Mouse (Mus musculus): Measurements from ENCODE around the gene Hoxd8. TPM values are rescaled to one million over a fixed set of nuclear protein-coding genes. Genes with fewer than 3 reads are reported as not detected.

Gene Hoxd8
- polyA plus RNA-seq, 1 experiment from 2014 or later, result 0.14 TPM

GRCm38 (mm10) chr2:74737578-74738070 is 33.2 kb downstream of the Hoxd8 start:
- Histone ChIP-seq H3K4me2 (replicated peaks) (peak overlapping the region; percentile 49), H3K27me3 (peaks cover 93% of the 10 kb centered on the region), H3K4me3 (peak overlapping the region; percentile 44), H3K27ac (peak overlapping the region; percentile 97), H3K9ac (peak overlapping the region; percentile 73), H3K36me3 (no peaks in the 10 kb centered on the region), H3K4me1 (peaks cover 3% of the 10 kb centered on the region; the same call in 1 of the 2 replicates), H3K9me3 (replicated peaks) (no peaks in the 10 kb centered on the region)
- 2% methylated on average over 7 of the region's 7 CpGs for WGBS
- ATAC-seq (ENCODE audit: low FRiP score), result no peak

- Histone ChIP-seq H3K27me3 (peaks cover 95% of the 10 kb centered on the region), H3K4me2 (replicated peaks) (peak overlapping the region; percentile 49), H3K36me3 (no peaks in the 10 kb centered on the region), H3K9ac (peak overlapping the region; percentile 73), H3K27ac (peak overlapping the region; percentile 97), H3K9me3 (replicated peaks) (no peaks in the 10 kb centered on the region), H3K4me1 (peaks cover 5% of the 10 kb centered on the region; the same call in 1 of the 2 replicates), H3K4me3 (peak overlapping the region; percentile 44)
- ATAC-seq (ENCODE audit: low FRiP score), result no peak
- WGBS, result 1% methylated on average over 20 of the region's 20 CpGs
Measured at GRCm38 (mm10) chr2:74738623-74739475, 34.4 kb downstream of the Hoxd8 start.

DNA sequence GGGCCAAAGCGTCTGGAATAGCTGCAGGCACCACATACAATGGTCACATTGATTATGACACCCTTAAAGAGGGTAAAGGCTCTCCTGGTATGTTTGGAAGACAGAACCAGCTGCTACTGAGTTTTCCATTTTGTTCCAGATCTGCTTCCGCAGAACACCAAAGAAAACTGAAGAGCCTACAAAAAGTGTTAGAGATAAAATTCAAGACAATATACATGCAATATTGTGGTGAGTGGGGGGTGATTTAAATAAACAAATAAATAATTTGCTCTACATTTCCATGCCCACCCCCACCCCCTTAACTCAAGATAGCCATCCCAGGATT is 35.0 kb downstream of the Hoxd8 start:
- Histone ChIP-seq H3K9ac (peak overlapping the region; percentile 73), H3K36me3 (no peaks in the 10 kb centered on the region), H3K27me3 (peaks cover 96% of the 10 kb centered on the region), H3K4me3 (peak overlapping the region; percentile 44), H3K9me3 (replicated peaks) (no peaks in the 10 kb centered on the region), H3K27ac (peak overlapping the region; percentile 97), H3K4me2 (replicated peaks) (peak overlapping the region; percentile 49), H3K4me1 (peaks cover 8% of the 10 kb centered on the region)
- WGBS, result 5% methylated on average over 2 of the region's 2 CpGs
- no peak for ATAC-seq (ENCODE audit: low FRiP score)

DNA sequence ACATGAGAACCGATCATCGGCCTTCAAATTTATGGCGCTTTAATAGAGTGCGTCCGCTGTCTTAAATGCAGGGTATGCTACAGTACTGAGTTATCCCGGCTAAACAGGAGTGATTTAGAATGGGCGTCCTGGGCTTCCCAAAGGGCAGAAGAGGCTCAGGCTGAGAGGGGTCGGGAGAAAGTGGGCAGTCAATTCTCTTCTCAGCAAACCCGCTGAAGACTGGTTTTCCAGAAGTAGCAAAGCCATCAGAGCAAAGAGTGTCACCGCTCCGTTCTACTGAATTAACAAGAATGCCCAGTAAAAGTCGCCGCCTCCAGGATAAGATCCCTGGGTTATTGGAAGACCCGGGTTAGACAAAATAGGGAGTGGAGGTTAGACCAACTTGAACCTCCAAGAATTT is 35.5 kb downstream of the Hoxd8 start:
- peaks cover 8% of the 10 kb centered on the region for H3K4me1 ChIP-seq

GRCm38 (mm10) chr2:74740311-74741091 is 36.1 kb downstream of the Hoxd8 start:
- H3K9ac ChIP-seq, result peak overlapping the region; percentile 73
- no peaks in the 10 kb centered on the region for H3K36me3 ChIP-seq
- no peaks in the 10 kb centered on the region for H3K9me3 ChIP-seq (replicated peaks)
- H3K4me1 ChIP-seq, result peaks cover 8% of the 10 kb centered on the region
- peak overlapping the region; percentile 97 for H3K27ac ChIP-seq
- H3K27me3 ChIP-seq, result peaks cover 96% of the 10 kb centered on the region
- H3K4me2 ChIP-seq (replicated peaks), result peak overlapping the region; percentile 49
- H3K4me3 ChIP-seq, result peak overlapping the region; percentile 44
- under 1% methylated on average over 43 of the region's 43 CpGs for WGBS
- ATAC-seq (ENCODE audit: low FRiP score), result peak; percentile 28; the same call in 1 of the 2 replicates

More for the DNA sequence above, 35.5 kb downstream of the Hoxd8 start:
- ATAC-seq (ENCODE audit: low FRiP score), result no peak
- Histone ChIP-seq H3K36me3 (no peaks in the 10 kb centered on the region), H3K4me2 (replicated peaks) (peak overlapping the region; percentile 49), H3K27me3 (peaks cover 96% of the 10 kb centered on the region), H3K9ac (peak overlapping the region; percentile 73), H3K27ac (peak overlapping the region; percentile 97), H3K4me3 (peak overlapping the region; percentile 44), H3K9me3 (replicated peaks) (no peaks in the 10 kb centered on the region)
- 1% methylated on average over 14 of the region's 14 CpGs for WGBS

- peak overlapping the region; percentile 97 for H3K27ac ChIP-seq
- peak overlapping the region; percentile 44 for H3K4me3 ChIP-seq
- no peaks in the 10 kb centered on the region for H3K9me3 ChIP-seq (replicated peaks)
- peaks cover 9% of the 10 kb centered on the region for H3K4me1 ChIP-seq
- peaks cover 96% of the 10 kb centered on the region for H3K27me3 ChIP-seq
- no peaks in the 10 kb centered on the region; the same call in 1 of the 2 replicates for H3K36me3 ChIP-seq
- peak overlapping the region; percentile 49 for H3K4me2 ChIP-seq (replicated peaks)
- H3K9ac ChIP-seq, result peak overlapping the region; percentile 73
- ATAC-seq (ENCODE audit: low FRiP score), result no peak
- 19% methylated on average over 2 of the region's 3 CpGs for WGBS
Measured at GRCm38 (mm10) chr2:74741252-74741978, 37.0 kb downstream of the Hoxd8 start.

- peak overlapping the region; percentile 97 for H3K27ac ChIP-seq
- H3K9ac ChIP-seq, result no peak overlapping the region
- H3K4me3 ChIP-seq, result no peak overlapping the region
- peaks cover 96% of the 10 kb centered on the region for H3K27me3 ChIP-seq
- peaks cover 13% of the 10 kb centered on the region for H3K4me1 ChIP-seq
- no peaks in the 10 kb centered on the region; the same call in 1 of the 2 replicates for H3K36me3 ChIP-seq
- H3K9me3 ChIP-seq (replicated peaks), result no peaks in the 10 kb centered on the region
- H3K4me2 ChIP-seq (replicated peaks), result peak overlapping the region; percentile 49; the same call in 1 of the 2 replicates
- ATAC-seq (ENCODE audit: low FRiP score), result no peak
Measured at GRCm38 (mm10) chr2:74741979-74742277, 37.5 kb downstream of the Hoxd8 start.

DNA sequence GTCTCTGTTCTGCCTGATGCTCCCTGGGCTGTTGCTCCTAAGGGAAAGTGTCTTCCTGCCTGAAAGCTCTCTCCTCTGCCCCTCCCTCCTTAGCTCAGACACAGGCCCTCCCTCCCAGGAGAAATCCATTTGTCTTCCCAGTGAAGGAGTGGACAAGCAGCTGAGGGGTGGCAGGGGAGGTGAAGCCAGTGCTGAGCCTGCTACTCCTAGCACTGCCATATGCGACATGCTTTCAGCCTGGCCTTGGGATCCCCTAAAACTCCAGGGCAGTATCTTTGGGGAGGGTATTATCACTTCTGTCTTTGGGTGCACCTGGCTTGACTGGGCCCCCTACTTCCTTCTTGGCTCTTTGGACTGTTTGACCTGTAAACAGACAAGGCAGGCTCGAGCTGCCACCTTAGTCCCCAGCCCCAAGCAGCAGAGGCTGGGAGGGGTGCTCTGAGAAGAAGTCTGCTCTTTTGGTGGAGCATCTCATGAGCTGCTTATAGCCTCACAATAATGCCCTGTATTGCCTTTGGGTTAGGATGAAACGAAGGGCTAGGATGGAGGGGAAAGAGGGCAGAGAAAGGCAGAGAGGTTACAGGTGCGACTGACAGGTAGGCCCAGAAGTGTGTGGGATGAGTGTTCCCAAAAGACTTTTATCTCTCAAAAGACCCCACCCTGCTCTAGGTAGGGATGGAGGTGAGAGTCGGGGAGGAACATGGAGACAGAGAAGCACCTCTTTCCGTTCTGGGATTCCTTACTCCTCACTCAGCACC is 41.3 kb downstream of the Hoxd8 start:
- ATAC-seq (ENCODE audit: low FRiP score), result peak; percentile 47
- Histone ChIP-seq H3K4me2 (replicated peaks) (peak overlapping the region; percentile 58), H3K9ac (peak overlapping the region; percentile 80), H3K36me3 (no peaks in the 10 kb centered on the region; the same call in 1 of the 2 replicates), H3K4me3 (peak overlapping the region; percentile 45), H3K9me3 (replicated peaks) (no peaks in the 10 kb centered on the region), H3K4me1 (peaks cover 26% of the 10 kb centered on the region), H3K27ac (peak overlapping the region; percentile 91), H3K27me3 (peaks cover 88% of the 10 kb centered on the region)
- 2% methylated on average over 6 of the region's 6 CpGs for WGBS

- under 1% methylated on average over 58 of the region's 58 CpGs for WGBS
- Histone ChIP-seq H3K9me3 (replicated peaks) (no peaks in the 10 kb centered on the region), H3K9ac (peak overlapping the region; percentile 80), H3K4me1 (peaks cover 30% of the 10 kb centered on the region), H3K4me3 (peak overlapping the region; percentile 45), H3K27ac (peak overlapping the region; percentile 91), H3K36me3 (no peaks in the 10 kb centered on the region; the same call in 1 of the 2 replicates), H3K27me3 (peaks cover 88% of the 10 kb centered on the region), H3K4me2 (replicated peaks) (peak overlapping the region; percentile 58)
- no peak for ATAC-seq (ENCODE audit: low FRiP score)
Measured at GRCm38 (mm10) chr2:74746298-74746921, 42.0 kb downstream of the Hoxd8 start.

DNA sequence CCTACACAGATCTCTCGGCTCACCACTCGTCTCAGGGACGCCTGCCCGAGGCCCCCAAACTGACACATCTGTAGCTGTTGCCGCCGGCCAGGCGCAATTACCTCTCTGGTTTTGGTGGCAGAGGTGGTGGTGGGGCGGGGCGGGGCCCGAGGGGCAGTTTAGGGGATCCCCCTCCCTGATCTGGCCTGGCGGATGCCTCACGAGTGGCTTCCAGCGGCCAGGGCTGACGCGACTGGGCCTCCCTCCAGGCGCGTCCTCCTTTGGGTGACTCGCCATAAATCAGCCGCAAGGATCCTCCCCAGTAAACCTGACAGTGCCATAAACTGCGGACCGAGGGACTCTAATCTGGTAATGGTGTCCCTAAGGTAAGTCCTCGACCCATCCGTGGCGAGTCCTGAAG is 42.6 kb downstream of the Hoxd8 start:
- Histone ChIP-seq H3K4me2 (replicated peaks) (peak overlapping the region; percentile 58), H3K27ac (peak overlapping the region; percentile 91), H3K27me3 (peaks cover 88% of the 10 kb centered on the region), H3K4me3 (peak overlapping the region; percentile 45), H3K9me3 (replicated peaks) (no peaks in the 10 kb centered on the region), H3K36me3 (no peaks in the 10 kb centered on the region; the same call in 1 of the 2 replicates), H3K9ac (peak overlapping the region; percentile 80), H3K4me1 (peaks cover 28% of the 10 kb centered on the region)
- under 1% methylated on average over 24 of the region's 24 CpGs for WGBS
- ATAC-seq (ENCODE audit: low FRiP score), result no peak

DNA sequence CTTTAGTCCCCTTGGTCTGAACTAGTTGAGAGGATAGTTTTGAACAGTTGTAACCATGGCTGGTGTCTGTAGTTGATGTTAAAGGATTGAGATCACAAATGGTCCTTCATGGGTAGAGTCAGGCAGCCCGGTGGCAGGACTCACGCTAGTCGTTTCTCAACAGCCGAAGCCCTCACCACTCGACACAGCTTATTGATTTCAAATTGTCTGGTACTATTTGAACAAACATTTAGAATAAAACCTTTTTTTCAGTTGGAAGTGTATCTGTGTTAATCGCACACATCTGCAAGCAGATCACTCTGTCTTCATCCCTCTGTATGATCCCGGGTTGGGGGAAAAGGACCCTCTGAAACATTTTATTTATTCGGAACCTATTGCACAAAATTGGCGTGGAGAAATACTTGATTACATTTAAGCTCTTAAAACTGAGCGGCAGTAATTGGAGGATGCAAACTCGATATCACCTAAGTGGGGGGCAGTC is 43.3 kb downstream of the Hoxd8 start:
- Histone ChIP-seq H3K9ac (peak overlapping the region; percentile 80), H3K9me3 (replicated peaks) (no peaks in the 10 kb centered on the region), H3K4me2 (replicated peaks) (peak overlapping the region; percentile 58), H3K4me3 (peak overlapping the region; percentile 45), H3K27ac (peak overlapping the region; percentile 91), H3K4me1 (peaks cover 32% of the 10 kb centered on the region), H3K36me3 (no peaks in the 10 kb centered on the region; the same call in 1 of the 2 replicates), H3K27me3 (peaks cover 88% of the 10 kb centered on the region)
- ATAC-seq (ENCODE audit: low FRiP score), result no peak
- 3% methylated on average over 11 of the region's 11 CpGs for WGBS

Measured in hindbrain, embryonic 12.5 days (tissue).